Mouse (Mus musculus): ENCODE results near the gene Prr5l.

The Prr5l gene

GRCm38 (mm10) chr2:101882998-101883397 is at the start of gene Prr5l:
TSS of gene Prr5l (minus strand) at chr2:101883027.
- DNase-seq (ENCODE audit: low read depth), result no peak

GRCm38 (mm10) chr2:101932169-101932936 is 49.5 kb upstream of the Prr5l start:
- DNase-seq (ENCODE audit: low read depth), result no peak

GRCm38 (mm10) chr2:101925591-101926188 is 42.9 kb upstream of the Prr5l start:
- DNase-seq (ENCODE audit: low read depth), result no peak

GRCm38 (mm10) chr2:101925183-101925582 is 42.4 kb upstream of the Prr5l start:
- DNase-seq (ENCODE audit: low read depth), result no peak

- DNase-seq (ENCODE audit: low read depth), result no peak
These were observed 40.4 kb upstream of the Prr5l start for GRCm38 (mm10) chr2:101923181-101923580.

GRCm38 (mm10) chr2:101922302-101922701 is 39.5 kb upstream of the Prr5l start:
- no peak for DNase-seq (ENCODE audit: low read depth)

GRCm38 (mm10) chr2:101920136-101920554 is 37.3 kb upstream of the Prr5l start:
- DNase-seq (ENCODE audit: low read depth), result no peak

GRCm38 (mm10) chr2:101918518-101918917 is 35.7 kb upstream of the Prr5l start:
- DNase-seq (ENCODE audit: low read depth), result no peak

- DNase-seq (ENCODE audit: low read depth), result no peak
These were observed 26.7 kb upstream of the Prr5l start for GRCm38 (mm10) chr2:101909326-101910080.

GRCm38 (mm10) chr2:101908773-101909172 is 25.9 kb upstream of the Prr5l start:
- DNase-seq (ENCODE audit: low read depth), result no peak

GRCm38 (mm10) chr2:101907386-101908022 is 24.7 kb upstream of the Prr5l start:
- no peak for DNase-seq (ENCODE audit: low read depth)

- no peak for DNase-seq (ENCODE audit: low read depth)
These were observed 23.5 kb upstream of the Prr5l start for GRCm38 (mm10) chr2:101906379-101906690.

GRCm38 (mm10) chr2:101905534-101906378 is 22.9 kb upstream of the Prr5l start:
- DNase-seq (ENCODE audit: low read depth), result peak; percentile 84

- DNase-seq (ENCODE audit: low read depth), result no peak
These were observed 19.4 kb upstream of the Prr5l start for GRCm38 (mm10) chr2:101902196-101902595.

GRCm38 (mm10) chr2:101896425-101897204 is 13.8 kb upstream of the Prr5l start:
- DNase-seq (ENCODE audit: low read depth), result no peak

GRCm38 (mm10) chr2:101894126-101894525 is 11.3 kb upstream of the Prr5l start:
- no peak for DNase-seq (ENCODE audit: low read depth)

- DNase-seq (ENCODE audit: low read depth), result no peak
These were observed 8.3 kb upstream of the Prr5l start for GRCm38 (mm10) chr2:101891143-101891542.

- no peak for DNase-seq (ENCODE audit: low read depth)
These were observed 6.1 kb upstream of the Prr5l start for GRCm38 (mm10) chr2:101888886-101889285.

- DNase-seq (ENCODE audit: low read depth), result peak; percentile 95
These were observed 3.1 kb upstream of the Prr5l start, which contains the start of gene Commd9 for GRCm38 (mm10) chr2:101885768-101886438. TSS of gene Commd9 (plus strand) at chr2:101886247.

- DNase-seq (ENCODE audit: low read depth), result no peak
These were observed 1.5 kb upstream of the Prr5l start for GRCm38 (mm10) chr2:101884286-101884685.
